Mouse (Mus musculus) hindbrain, embryonic 11.5 days (tissue): ENCODE data around the gene B3gnt6. TPM values are rescaled to one million over a fixed set of nuclear protein-coding genes. Genes with fewer than 3 reads are reported as not detected.

Experiments used
- ATAC-seq: fragments of 200-750 bp; cut with Nextera tagmentation; 2 replicates; pipeline ENCODE4 v1.8.0; 2017; ENCODE audit warnings: mild to moderate bottlenecking, moderate TSS enrichment, moderate library complexity; ENCODE audit not compliant: low FRiP score
- DNase-seq: peaks from one replicate; pipeline ENCODE4 v3.0.0-alpha.2; 2015; ENCODE audit warnings: low spot score
- H3K27ac ChIP-seq: fragments of 300-500 bp; sonication (generic); 2 replicates; pipeline ENCODE4 v1.5.1; 2014; ENCODE audit warnings: mild to moderate bottlenecking, low read depth, low read length
- H3K27me3 ChIP-seq: fragments of 300-500 bp; sonication (generic); 2 replicates; pipeline ENCODE4 v1.6.1; 2014; ENCODE audit warnings: mild to moderate bottlenecking, low read length, moderate library complexity, mixed read lengths; ENCODE audit not compliant: control insufficient read depth, insufficient read depth
- H3K36me3 ChIP-seq: fragments of 300-500 bp; sonication (generic); 2 replicates; pipeline ENCODE4 v1.6.1; 2014; ENCODE audit warnings: mild to moderate bottlenecking, low read length, moderate library complexity, mixed read lengths; ENCODE audit not compliant: control insufficient read depth, insufficient read depth
- H3K4me1 ChIP-seq: fragments of 300-500 bp; sonication (generic); replicated peaks from 2 replicates; pipeline ENCODE4 v1.6.1; 2014; ENCODE audit warnings: low read length, mixed read lengths; ENCODE audit not compliant: control insufficient read depth, insufficient read depth
- H3K4me2 ChIP-seq: fragments of 300-500 bp; sonication (generic); replicated peaks from 2 replicates; pipeline ENCODE4 v1.6.1; 2014; ENCODE audit warnings: mild to moderate bottlenecking, low read depth, low read length
- H3K4me3 ChIP-seq: fragments of 300-500 bp; sonication (generic); 2 replicates; pipeline ENCODE4 v1.5.1; 2014; ENCODE audit warnings: low read depth, low read length
- H3K9ac ChIP-seq: fragments of 300-500 bp; sonication (generic); 2 replicates; pipeline ENCODE4 v1.6.1; 2014; ENCODE audit warnings: low read depth, low read length
- H3K9me3 ChIP-seq: fragments of 300-500 bp; sonication (generic); 2 replicates; pipeline ENCODE4 v1.6.1; 2016; ENCODE audit warnings: low read length; ENCODE audit not compliant: control insufficient read depth
- WGBS: fragments of 180-500 bp; shearing (Covaris S2); extraction: QIAGEN DNeasy Blood & Tissue Kit; methylation state at CpG from one replicate; pipeline ENCODE4 v1.1.7; 2014; 5-methylcytosine and 5-hydroxymethylcytosine counted together
- polyA plus RNA-seq: library from polyadenylated mRNA; unstranded; fragments of >200 nt; fragmentation: Nextera tagmentation; extraction: Ambion mirVana; gene quantifications from 2 replicates; pipeline ENCODE4 v1.2.1, GENCODE M21; 2014

B3gnt6 gene
- polyA plus RNA-seq, 1 experiment from 2014 or later, result 0.20 TPM

- DNase-seq (no peak), ATAC-seq (no peak)
- H3K9ac ChIP-seq, result no peak overlapping the region
- no peaks in the 10 kb centered on the region for H3K9me3 ChIP-seq
- H3K4me3 ChIP-seq, result no peak overlapping the region
- no peaks in the 10 kb centered on the region; the same call in 1 of the 2 replicates for H3K4me1 ChIP-seq
- H3K27ac ChIP-seq, result no peak overlapping the region
- no peaks in the 10 kb centered on the region for H3K36me3 ChIP-seq
- H3K4me2 ChIP-seq, result no peak overlapping the region
- no peaks in the 10 kb centered on the region for H3K27me3 ChIP-seq
- 69% methylated on average over 10 of the region's 10 CpGs for WGBS
Observed at GRCm38 (mm10) chr7:98148721-98149407, 50.4 kb downstream of the B3gnt6 start.

DNA sequence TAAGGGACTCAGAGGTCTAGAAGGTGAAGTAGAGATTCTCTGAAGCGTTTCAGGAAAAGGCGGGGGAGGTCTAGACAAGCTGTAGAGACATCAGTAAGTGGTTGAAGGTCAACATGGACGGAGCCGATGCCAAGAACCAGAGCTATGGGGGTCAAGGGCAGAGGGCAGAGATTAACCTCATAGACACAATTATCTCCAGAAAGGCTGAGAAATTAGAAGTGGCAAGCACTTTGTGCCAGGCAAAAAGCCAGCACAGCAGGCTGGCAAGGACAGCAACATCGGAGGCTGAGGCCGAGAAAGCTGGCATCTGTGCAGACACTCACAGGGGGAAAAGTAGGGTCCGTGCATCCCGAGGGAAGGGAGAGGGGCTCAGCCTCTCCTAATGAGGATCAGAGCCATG, 51.5 kb downstream of the B3gnt6 start:
- Histone ChIP-seq H3K27ac (no peak overlapping the region), H3K4me3 (no peak overlapping the region), H3K27me3 (no peaks in the 10 kb centered on the region), H3K4me1 (no peaks in the 10 kb centered on the region; the same call in 1 of the 2 replicates), H3K36me3 (no peaks in the 10 kb centered on the region), H3K4me2 (no peak overlapping the region), H3K9ac (no peak overlapping the region), H3K9me3 (no peaks in the 10 kb centered on the region)
- 79% methylated on average over 8 of the region's 8 CpGs for WGBS
- DNase-seq (no peak), ATAC-seq (no peak)

- H3K27ac ChIP-seq, result no peak overlapping the region
- H3K4me3 ChIP-seq, result no peak overlapping the region
- ATAC-seq (no peak), DNase-seq (no peak)
- no peaks in the 10 kb centered on the region for H3K36me3 ChIP-seq
- H3K4me1 ChIP-seq, result no peaks in the 10 kb centered on the region; the same call in 1 of the 2 replicates
- WGBS, result 85% methylated on average over 8 of the region's 8 CpGs
- no peak overlapping the region for H3K4me2 ChIP-seq
- H3K9me3 ChIP-seq, result no peaks in the 10 kb centered on the region
- no peak overlapping the region for H3K9ac ChIP-seq
- no peaks in the 10 kb centered on the region for H3K27me3 ChIP-seq
Observed at GRCm38 (mm10) chr7:98146447-98146845, 52.8 kb downstream of the B3gnt6 start.

- no peak for ATAC-seq
- Histone ChIP-seq H3K27ac (no peak overlapping the region), H3K4me3 (no peak overlapping the region), H3K4me2 (no peak overlapping the region), H3K27me3 (no peaks in the 10 kb centered on the region), H3K4me1 (no peaks in the 10 kb centered on the region; the same call in 1 of the 2 replicates), H3K9me3 (no peaks in the 10 kb centered on the region), H3K9ac (no peak overlapping the region), H3K36me3 (no peaks in the 10 kb centered on the region)
- DNase-seq, result no peak
- 87% methylated on average over 12 of the region's 12 CpGs for WGBS
Observed at GRCm38 (mm10) chr7:98145842-98146446, 53.3 kb downstream of the B3gnt6 start.

- Histone ChIP-seq H3K4me2 (no peak within 1 kb of the TSS), H3K27me3 (no peaks in the 10 kb centered on the region), H3K36me3 (no peaks in the 10 kb centered on the region), H3K4me3 (no peak within 1 kb of the TSS), H3K9me3 (no peaks in the 10 kb centered on the region), H3K4me1 (no peaks in the 10 kb centered on the region; the same call in 1 of the 2 replicates), H3K27ac (no peak within 1 kb of the TSS), H3K9ac (no peak within 1 kb of the TSS)
- DNase-seq, result no peak
- 80% methylated on average over 5 of the region's 5 CpGs for WGBS
- ATAC-seq, result no peak
Observed at GRCm38 (mm10) chr7:98145402-98145801, 53.9 kb downstream of the B3gnt6 start, which contains the start of gene Omp. Gene Omp, minus strand, starts transcription at chr7:98145502.

DNA sequence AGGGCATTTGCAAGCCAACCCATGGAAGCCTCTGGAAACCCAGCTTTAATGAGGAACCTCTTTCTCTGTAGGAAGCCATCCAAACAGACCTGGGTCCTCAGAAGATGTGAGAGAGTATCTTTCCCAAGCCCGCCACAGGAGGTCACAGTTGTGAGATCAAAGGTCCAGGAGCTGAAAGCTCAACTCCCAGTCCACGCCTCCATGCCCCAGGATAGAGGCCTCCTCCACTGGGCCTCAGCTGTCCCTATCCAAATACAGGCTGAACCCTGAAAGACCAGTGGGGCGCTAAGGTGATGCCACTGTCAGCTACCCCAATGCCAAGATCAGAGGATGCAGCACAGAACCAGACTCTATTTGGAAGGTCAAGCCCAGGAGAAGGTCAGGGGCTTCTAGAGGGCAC, 56.6 kb downstream of the B3gnt6 start:
- ATAC-seq, result no peak
- WGBS, result 52% methylated on average over 3 of the region's 3 CpGs
- Histone ChIP-seq H3K4me2 (no peak overlapping the region), H3K4me3 (no peak overlapping the region), H3K4me1 (no peaks in the 10 kb centered on the region), H3K9me3 (no peaks in the 10 kb centered on the region), H3K27ac (no peak overlapping the region), H3K9ac (no peak overlapping the region), H3K27me3 (no peaks in the 10 kb centered on the region), H3K36me3 (no peaks in the 10 kb centered on the region)
- no peak for DNase-seq

Other genes starting within 250 kb of the B3gnt6 start
- 10.7 and 15.2 TPM in 2 replicates for gene Myo7a, start 80.0 kb downstream of the B3gnt6 start, polyA plus RNA-seq
- gene Omp, start 54.0 kb downstream of the B3gnt6 start, polyA plus RNA-seq, result 0.24 and 0.25 TPM in 2 replicates
- 4.8 and 5.3 TPM in 2 replicates for gene Capn5, start 21.2 kb downstream of the B3gnt6 start, polyA plus RNA-seq
- 16.9 and 17.5 TPM in 2 replicates for gene Acer3, start 121.7 kb upstream of the B3gnt6 start, polyA plus RNA-seq
- gene Tsku, start 161.8 kb upstream of the B3gnt6 start, polyA plus RNA-seq, result 6.7 and 9.1 TPM in 2 replicates
- not detected in 2 replicates for gene Gucy2d, start 240.9 kb upstream of the B3gnt6 start, polyA plus RNA-seq